ENCODE assay signal across 8 mouse cellular contexts in genomic region chr17:46650232-46651031, GRCm38 (mm10). TPM values are rescaled to one million over a fixed set of nuclear protein-coding genes. Genes with fewer than 3 reads are reported as not detected.
A peak's percentile ranks its signal among the peaks of the same experiment; 100 is the strongest.
DNase-seq lines count a peak whose midpoint lies in the region; TF ChIP-seq lines count a peak whose summit lies in the region.

Gene Cul7, plus strand, starts transcription at chr17:46650337.

- no peaks in the 10 kb centered on the region for H3K9me3 ChIP-seq in megakaryocyte, embryonic 14.5 days

- H3K4me1 ChIP-seq in cortical plate, adult 2 months (ENCODE audit: control insufficient read depth, insufficient read depth, low read length) = peaks cover 7% of the 10 kb centered on the region
- peaks cover 57% of the 10 kb centered on the region for H3K4me1 ChIP-seq in megakaryocyte, embryonic 14.5 days

- no peaks in the 10 kb centered on the region for H3K27me3 ChIP-seq in megakaryocyte, embryonic 14.5 days (replicated peaks)

- no peak for TF ChIP-seq CTCF in cortical plate, adult 2 months (IDR thresholded peaks at IDR 0.05; ENCODE audit: extremely low read depth, insufficient read depth, low read length)

- DNase-seq in adipocyte (ENCODE audit: low spot score) = peak; percentile 89
- DNase-seq in gastrocnemius, postnatal 10 days = peak; percentile 92
- peak; percentile 90 for DNase-seq in induced T-regulatory cell, adult 2 months (ENCODE audit: low read depth)
- peak; percentile 79 to 87 for DNase-seq in left cerebral cortex, adult 9 months (ENCODE audit: low spot score in 2 of 2)
- peak; percentile 87 to 89 for DNase-seq in right cerebral cortex, adult 2 months (ENCODE audit: low spot score in 2 of 2)
- DNase-seq in urinary bladder, postnatal 10 days (ENCODE audit: low spot score) = peak; percentile 73

- peak within 1 kb of the TSS; percentile 50 for H3K27ac ChIP-seq in cortical plate, adult 2 months (ENCODE audit: insufficient read depth, low read length)

- H3K4me3 ChIP-seq in cortical plate, adult 2 months (ENCODE audit: insufficient read depth, low read length) = peak within 1 kb of the TSS; percentile 64
- H3K4me3 ChIP-seq in megakaryocyte, embryonic 14.5 days (replicated peaks) = peak within 1 kb of the TSS; percentile 97

- H3K36me3 ChIP-seq in megakaryocyte, embryonic 14.5 days (replicated peaks; ENCODE audit: low read length) = peaks cover 61% of the 10 kb centered on the region

- peak; percentile 72; the same call in 1 of the 2 replicates for TF ChIP-seq POLR2A in cortical plate, adult 2 months (IDR thresholded peaks at IDR 0.05; ENCODE audit: extremely low read depth, insufficient read depth, low read length)

RNA-seq across cellular contexts. Expression of gene Cul7, which starts in this region (rescaled TPM):
- 25.8 and 27.4 TPM in 2 replicates for polyA plus RNA-seq in cortical plate, adult 2 months (2012; rRNA removed)
- total RNA-seq in gastrocnemius, postnatal 10 days (2021) = 10 to 100 TPM; 39.8 to 50.5 TPM
- polyA plus RNA-seq in megakaryocyte, embryonic 14.5 days (2012; ENCODE audit: insufficient read depth, low replicate concordance) = 90.0 and 167 TPM in 2 replicates

Comparison
In these comparisons a context has a peak if more than half of its experiments do, and no peak if none do; other contexts are left out.
1. Peak in every context shown above with its lines: DNase-seq, H3K4me3 ChIP-seq and H3K27ac ChIP-seq.